Mouse (Mus musculus) cerebellum, adult 2 months (tissue): ENCODE results near the gene Osgin1.

ENCODE experiments used
- CTCF ChIP-seq: fragments of 200-500 bp; IDR thresholded peaks from 2 replicates; pipeline ENCODE4 v1.5.1; 2011; ENCODE audit warnings: low read depth, mild to moderate bottlenecking, control low read depth, low read length, moderate library complexity, borderline replicate concordance; ENCODE audit not compliant: insufficient read depth
- POLR2A ChIP-seq: fragments of 200-500 bp; IDR thresholded peaks from 2 replicates; pipeline ENCODE4 v1.6.1; 2011; ENCODE audit warnings: low read length, control low read depth, borderline replicate concordance; ENCODE audit not compliant: insufficient read depth

GRCm38 (mm10) chr8:119412735-119413498 lies 21.0 kb upstream of the Osgin1 start:
- TF ChIP-seq POLR2A = no peak
- peak; percentile 96 for TF ChIP-seq CTCF
